Mouse (Mus musculus) macrophage (primary cell): ENCODE data around the gene Dock4. TPM values are rescaled to one million over a fixed set of nuclear protein-coding genes. Genes with fewer than 3 reads are reported as not detected.

ENCODE experiments used
- H3K27ac ChIP-seq: fragments of 350-480 bp; formaldehyde crosslinking; 2 replicates; pipeline ENCODE4 v1.9.0; 2021
- H3K36me3 ChIP-seq: fragments of 350-480 bp; formaldehyde crosslinking; 2 replicates; pipeline ENCODE4 v1.9.0; 2021; ENCODE audit errors: inconsistent target
- H3K4me3 ChIP-seq: fragments of 350-480 bp; formaldehyde crosslinking; 2 replicates; pipeline ENCODE4 v1.9.0; 2021; ENCODE audit errors: inconsistent target
- H3K79me2 ChIP-seq: fragments of 350-480 bp; formaldehyde crosslinking; 2 replicates; pipeline ENCODE4 v1.9.0; 2021; ENCODE audit errors: inconsistent target
- WGBS: methylation state at CpG from one replicate; pipeline ENCODE4 v1.1.7; 2026; ENCODE audit warnings: inconsistent platforms; ENCODE audit not compliant: missing documents; 5-methylcytosine and 5-hydroxymethylcytosine counted together
- polyA plus RNA-seq: library from polyadenylated mRNA; stranded (reverse); fragments of 250-400 nt; gene quantifications from 3 replicates; pipeline ENCODE4 v1.2.4, GENCODE M21; 2018; ENCODE audit warnings: inconsistent platforms

The Dock4 gene
- polyA plus RNA-seq, 1 experiment from 2014 or later: 4.8 TPM

DNA sequence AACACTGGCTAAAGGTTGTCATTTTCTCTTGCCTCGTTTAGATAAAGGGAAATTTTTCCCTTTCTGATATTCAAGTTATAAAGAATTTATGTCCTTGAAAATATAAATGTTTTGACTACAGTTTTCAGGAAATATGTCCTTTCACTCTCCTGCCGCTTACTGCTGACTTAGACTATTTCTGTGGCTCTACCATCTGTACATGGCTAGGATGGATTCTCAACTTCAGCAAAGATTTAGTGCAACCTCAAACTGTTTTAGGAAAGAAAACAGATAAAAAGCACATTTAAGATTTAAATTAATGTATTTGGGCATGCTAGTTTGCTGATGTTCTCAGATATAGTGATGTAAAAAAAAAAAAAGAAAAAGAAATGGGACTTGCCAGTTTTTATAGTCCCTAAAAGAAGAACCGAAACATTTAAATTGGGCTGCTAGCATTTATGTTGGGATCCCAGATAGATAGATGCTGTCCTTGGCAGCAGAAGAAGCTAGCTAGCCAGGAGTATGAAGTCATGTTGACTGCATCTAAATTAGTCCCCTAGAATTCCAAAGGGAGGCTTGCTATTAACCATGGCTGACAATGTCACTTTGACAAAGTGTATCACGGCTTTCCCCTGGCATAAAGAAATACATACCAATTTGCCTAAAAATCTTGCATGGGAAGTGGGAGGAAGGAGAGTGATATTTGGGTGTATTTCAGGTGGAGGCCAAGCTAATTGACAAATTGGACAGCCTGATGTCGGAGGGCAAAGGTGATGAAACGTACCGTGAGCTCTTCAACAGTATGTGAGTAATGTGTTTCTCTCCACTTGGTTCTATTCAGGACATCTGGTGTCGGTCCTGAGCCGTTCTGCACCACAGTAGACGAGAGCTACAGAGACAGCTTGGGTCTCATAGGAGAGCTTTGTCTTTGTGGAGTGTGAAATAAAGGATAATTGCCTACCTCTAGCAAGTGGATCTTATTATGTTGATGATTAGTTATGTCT lies 343.9 kb downstream of the Dock4 start:
- H3K79me2 ChIP-seq: no peaks in the 10 kb centered on the region
- H3K36me3 ChIP-seq: no peaks in the 10 kb centered on the region
- WGBS: 91% methylated on average over 10 of the region's 10 CpGs
- H3K4me3 ChIP-seq: no peak overlapping the region
- H3K27ac ChIP-seq: peak overlapping the region; percentile 66

- H3K4me3 ChIP-seq: no peak overlapping the region
- no peaks in the 10 kb centered on the region for H3K36me3 ChIP-seq
- no peak overlapping the region for H3K27ac ChIP-seq
- 94% methylated on average over 5 of the region's 5 CpGs for WGBS
- no peaks in the 10 kb centered on the region for H3K79me2 ChIP-seq
These were observed 345.5 kb downstream of the Dock4 start for GRCm38 (mm10) chr12:40791221-40791620.

GRCm38 (mm10) chr12:40792184-40792650 lies 346.5 kb downstream of the Dock4 start:
- Histone ChIP-seq H3K79me2 (no peaks in the 10 kb centered on the region), H3K27ac (no peak overlapping the region), H3K4me3 (no peak overlapping the region), H3K36me3 (no peaks in the 10 kb centered on the region)
- WGBS: 96% methylated on average over 10 of the region's 10 CpGs

- H3K36me3 ChIP-seq: no peaks in the 10 kb centered on the region
- no peak overlapping the region for H3K27ac ChIP-seq
- H3K79me2 ChIP-seq: no peaks in the 10 kb centered on the region
- no peak overlapping the region for H3K4me3 ChIP-seq
- WGBS: 94% methylated on average over 11 of the region's 11 CpGs
These were observed 348.3 kb downstream of the Dock4 start for GRCm38 (mm10) chr12:40794066-40794465.

DNA sequence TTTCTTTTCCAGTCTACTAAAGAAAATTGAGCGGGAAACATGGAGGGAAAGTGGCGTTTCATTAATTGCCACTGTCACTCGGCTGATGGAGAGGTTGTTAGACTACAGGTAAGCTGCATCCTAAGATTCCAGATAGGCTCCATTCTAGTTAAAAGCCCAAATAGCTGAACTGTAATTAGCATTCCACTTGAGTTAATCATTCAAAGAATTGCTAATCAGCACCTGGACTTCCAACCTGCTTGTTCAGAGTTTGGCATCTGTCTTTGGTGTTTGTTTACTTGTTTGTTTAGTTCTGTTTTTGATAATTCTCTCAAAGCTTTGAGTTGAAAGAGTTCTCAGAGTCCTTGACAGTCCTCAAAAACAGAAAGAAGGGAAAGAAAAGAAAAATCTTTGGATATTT lies 349.0 kb downstream of the Dock4 start:
- no peak overlapping the region for H3K4me3 ChIP-seq
- WGBS: 93% methylated on average over 3 of the region's 3 CpGs
- no peak overlapping the region for H3K27ac ChIP-seq
- H3K36me3 ChIP-seq: no peaks in the 10 kb centered on the region
- no peaks in the 10 kb centered on the region for H3K79me2 ChIP-seq

- Histone ChIP-seq H3K79me2 (no peaks in the 10 kb centered on the region), H3K36me3 (no peaks in the 10 kb centered on the region), H3K4me3 (no peak overlapping the region), H3K27ac (no peak overlapping the region)
- 85% methylated on average over 2 of the region's 2 CpGs for WGBS
These were observed 350.0 kb downstream of the Dock4 start for GRCm38 (mm10) chr12:40795768-40796167.

DNA sequence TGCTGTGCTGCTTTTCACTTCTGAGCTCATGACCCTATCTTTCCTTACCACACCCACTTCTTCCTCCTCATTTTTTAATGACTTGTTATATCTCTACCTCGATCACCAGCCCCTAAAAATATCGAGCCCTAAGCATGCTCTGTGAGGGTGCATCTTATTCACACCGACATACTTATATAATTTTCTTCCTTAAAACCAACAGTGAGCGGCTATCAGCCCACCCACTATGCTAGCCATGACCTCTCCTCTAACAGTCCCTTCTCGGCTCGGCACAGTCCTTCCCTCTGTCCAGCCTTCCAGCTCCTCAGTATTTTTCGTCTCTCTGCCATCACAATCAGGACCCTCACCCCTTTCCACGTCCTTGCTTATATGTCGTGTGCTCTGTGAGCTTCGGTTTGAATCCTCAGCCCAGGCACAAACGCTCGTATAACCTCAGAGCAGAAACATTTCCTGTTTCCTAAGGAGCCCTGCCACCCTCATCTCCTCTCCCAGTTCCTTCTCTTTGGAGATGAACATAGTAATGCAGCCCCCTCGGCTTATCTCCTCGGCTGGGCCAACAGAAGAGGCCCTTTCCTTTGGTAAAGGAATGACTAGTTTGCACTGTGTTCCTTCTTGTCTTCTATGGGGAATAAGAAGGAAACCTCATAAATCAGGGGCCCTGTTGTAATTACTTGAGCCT lies 351.2 kb downstream of the Dock4 start:
- no peaks in the 10 kb centered on the region for H3K36me3 ChIP-seq
- no peak overlapping the region for H3K27ac ChIP-seq
- H3K4me3 ChIP-seq: no peak overlapping the region
- 18% methylated on average over 14 of the region's 14 CpGs for WGBS
- H3K79me2 ChIP-seq: no peaks in the 10 kb centered on the region

DNA sequence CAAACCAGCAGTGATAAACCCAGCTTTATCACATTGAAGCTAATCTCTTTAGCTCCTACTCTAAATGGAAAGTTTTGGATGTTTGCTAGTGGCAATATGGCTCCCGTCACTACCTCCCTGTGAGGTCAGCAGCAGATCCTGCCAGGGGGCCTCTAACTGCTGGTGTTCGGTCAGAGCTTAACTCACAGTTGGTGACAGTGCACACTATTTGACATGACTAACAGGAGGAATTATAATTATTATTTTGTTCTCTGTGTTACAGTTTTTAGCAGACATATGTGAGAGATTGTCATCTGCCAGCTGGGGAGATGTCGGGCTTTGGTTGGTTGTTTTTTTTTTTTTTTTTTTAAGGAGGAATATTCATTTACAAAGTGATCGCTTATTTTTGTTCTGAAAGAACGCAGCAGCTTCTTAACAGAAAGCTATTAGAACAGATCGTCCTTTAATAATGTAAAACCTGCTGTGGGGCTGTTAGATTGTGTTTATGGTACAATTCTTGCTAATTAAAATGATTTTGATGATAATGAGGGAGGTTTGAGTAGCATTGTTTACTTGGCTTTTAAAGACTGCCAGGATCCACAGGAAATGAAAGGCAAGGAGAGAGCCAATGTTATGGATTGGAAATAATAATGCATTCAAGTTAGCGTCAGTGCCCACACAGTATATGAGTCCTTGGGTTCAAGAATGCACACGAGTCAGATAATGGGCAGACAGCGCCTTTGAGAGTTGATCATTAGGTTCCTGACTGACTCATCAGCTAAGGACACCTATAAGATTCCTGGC lies 352.0 kb downstream of the Dock4 start:
- Histone ChIP-seq H3K79me2 (no peaks in the 10 kb centered on the region), H3K36me3 (no peaks in the 10 kb centered on the region), H3K27ac (no peak overlapping the region), H3K4me3 (no peak overlapping the region)
- WGBS: 96% methylated on average over 9 of the region's 9 CpGs

- no peak overlapping the region for H3K4me3 ChIP-seq
- WGBS: 96% methylated on average over 5 of the region's 5 CpGs
- H3K27ac ChIP-seq: no peak overlapping the region
- no peaks in the 10 kb centered on the region for H3K79me2 ChIP-seq
- H3K36me3 ChIP-seq: no peaks in the 10 kb centered on the region
These were observed 352.7 kb downstream of the Dock4 start for GRCm38 (mm10) chr12:40798344-40799017.

- no peak overlapping the region for H3K27ac ChIP-seq
- no peaks in the 10 kb centered on the region for H3K36me3 ChIP-seq
- no peaks in the 10 kb centered on the region for H3K79me2 ChIP-seq
- no peak overlapping the region for H3K4me3 ChIP-seq
- 92% methylated on average over 3 of the region's 3 CpGs for WGBS
These were observed 355.7 kb downstream of the Dock4 start for GRCm38 (mm10) chr12:40801456-40801855.

- H3K36me3 ChIP-seq: no peaks in the 10 kb centered on the region
- no peak overlapping the region for H3K27ac ChIP-seq
- H3K4me3 ChIP-seq: no peak overlapping the region
- WGBS: 15% methylated on average over 1 of the region's 2 CpGs
- H3K79me2 ChIP-seq: no peaks in the 10 kb centered on the region
These were observed 359.5 kb downstream of the Dock4 start for GRCm38 (mm10) chr12:40805257-40805656.

DNA sequence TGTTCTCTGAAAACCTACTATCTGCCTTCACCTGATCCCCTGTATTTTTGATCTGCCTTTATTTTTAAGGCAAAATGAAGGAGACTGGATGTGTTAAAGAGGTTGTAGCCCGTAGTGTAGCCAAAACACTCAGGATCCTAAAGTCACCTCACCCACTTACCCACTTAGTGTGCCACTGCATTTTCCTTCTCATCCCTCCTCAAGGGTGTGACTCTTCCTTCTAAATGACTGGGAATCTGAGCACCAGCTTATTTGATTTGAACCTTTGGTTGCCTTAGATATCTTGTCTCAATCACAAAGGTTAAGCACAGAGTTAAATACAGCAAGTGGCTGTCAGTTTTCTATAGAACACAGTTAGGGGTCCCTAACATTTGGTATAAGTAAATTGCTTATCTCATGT lies 362.2 kb downstream of the Dock4 start:
- Histone ChIP-seq H3K79me2 (no peaks in the 10 kb centered on the region), H3K36me3 (no peaks in the 10 kb centered on the region), H3K4me3 (no peak overlapping the region), H3K27ac (no peak overlapping the region)
- 100% methylated on average over 1 of the region's 1 CpGs for WGBS

GRCm38 (mm10) chr12:40813474-40813873 lies 367.7 kb downstream of the Dock4 start:
- H3K36me3 ChIP-seq: no peaks in the 10 kb centered on the region
- no peak overlapping the region for H3K4me3 ChIP-seq
- H3K79me2 ChIP-seq: no peaks in the 10 kb centered on the region
- no peak overlapping the region for H3K27ac ChIP-seq
- 86% methylated on average over 2 of the region's 2 CpGs for WGBS

GRCm38 (mm10) chr12:40814659-40815363 lies 369.1 kb downstream of the Dock4 start:
- Histone ChIP-seq H3K79me2 (no peaks in the 10 kb centered on the region), H3K27ac (no peak overlapping the region), H3K36me3 (no peaks in the 10 kb centered on the region), H3K4me3 (no peak overlapping the region)
